Mouse (Mus musculus): ENCODE data around the gene Cltc. TPM values are rescaled to one million over a fixed set of nuclear protein-coding genes. Genes with fewer than 3 reads are reported as not detected.

Cltc gene
- polyA plus RNA-seq, 1 experiment from 2014 or later: 179 TPM

- no peaks in the 10 kb centered on the region for H3K9me3 ChIP-seq (replicated peaks)
- H3K27me3 ChIP-seq: no peaks in the 10 kb centered on the region
- no peak for ATAC-seq (ENCODE audit: low FRiP score)
- no peaks in the 10 kb centered on the region for H3K4me1 ChIP-seq
- no peak overlapping the region for H3K9ac ChIP-seq
- no peak overlapping the region for H3K4me3 ChIP-seq
- H3K27ac ChIP-seq: no peak overlapping the region
- 52% methylated on average over 3 of the region's 3 CpGs for WGBS
- H3K4me2 ChIP-seq (replicated peaks): no peak overlapping the region
- no peaks in the 10 kb centered on the region for H3K36me3 ChIP-seq
Observed at GRCm38 (mm10) chr11:86653446-86653845, 103.9 kb downstream of the Cltc start.

DNA sequence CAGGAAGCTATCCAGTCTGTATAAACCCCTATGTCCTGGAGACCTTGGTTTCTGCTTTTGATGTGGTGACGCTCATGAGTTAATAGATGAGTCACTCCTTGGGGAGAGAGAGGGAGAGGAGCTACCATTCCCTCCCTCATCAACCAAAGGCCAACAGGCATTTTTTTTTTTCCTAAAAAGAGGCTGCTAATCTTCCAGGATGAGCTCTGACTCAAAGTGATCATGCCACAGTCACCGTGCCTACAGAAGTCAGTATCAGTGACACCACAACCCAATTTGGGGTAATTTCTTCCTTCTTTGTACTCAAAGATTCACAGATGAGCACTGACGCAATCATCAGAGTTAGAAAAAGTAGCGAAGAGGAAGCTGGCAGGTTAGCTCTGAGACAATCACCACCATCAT lies 104.8 kb downstream of the Cltc start:
- H3K4me3 ChIP-seq: no peak overlapping the region
- H3K4me1 ChIP-seq: no peaks in the 10 kb centered on the region
- H3K9me3 ChIP-seq (replicated peaks): no peaks in the 10 kb centered on the region
- no peak for ATAC-seq (ENCODE audit: low FRiP score)
- no peaks in the 10 kb centered on the region for H3K36me3 ChIP-seq
- H3K27me3 ChIP-seq: no peaks in the 10 kb centered on the region
- no peak overlapping the region for H3K4me2 ChIP-seq (replicated peaks)
- 93% methylated on average over 4 of the region's 4 CpGs for WGBS
- H3K9ac ChIP-seq: no peak overlapping the region
- H3K27ac ChIP-seq: no peak overlapping the region

DNA sequence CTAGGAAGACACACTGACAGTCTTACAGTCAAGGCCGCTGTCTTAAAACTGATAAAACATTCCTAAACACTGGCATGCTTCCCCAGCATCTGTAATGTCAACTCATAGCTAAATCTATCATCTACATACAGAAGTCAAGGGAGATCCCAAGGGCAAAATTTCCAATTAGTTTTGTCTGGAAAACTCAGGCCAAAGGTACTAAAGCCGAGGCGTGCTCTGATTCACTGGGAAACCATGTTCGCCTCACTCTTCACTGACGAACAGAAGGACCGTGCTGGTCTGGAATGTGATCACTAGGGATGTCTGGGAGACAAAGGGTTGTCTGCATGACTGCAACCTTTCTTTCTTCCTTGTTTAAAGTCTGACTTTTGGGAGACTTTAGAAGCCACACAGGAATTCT lies 106.7 kb downstream of the Cltc start:
- WGBS: 44% methylated on average over 6 of the region's 6 CpGs
- no peak for ATAC-seq (ENCODE audit: low FRiP score)
- 0 out of 2 replicates have a peak, but pooled peaks cover 2% of the 10 kb centered on the region for H3K4me1 ChIP-seq
- no peaks in the 10 kb centered on the region for H3K9me3 ChIP-seq (replicated peaks)
- H3K9ac ChIP-seq: no peak overlapping the region
- no peaks in the 10 kb centered on the region for H3K27me3 ChIP-seq
- no peak overlapping the region for H3K4me2 ChIP-seq (replicated peaks)
- H3K36me3 ChIP-seq: no peaks in the 10 kb centered on the region
- no peak overlapping the region for H3K27ac ChIP-seq
- H3K4me3 ChIP-seq: no peak overlapping the region

DNA sequence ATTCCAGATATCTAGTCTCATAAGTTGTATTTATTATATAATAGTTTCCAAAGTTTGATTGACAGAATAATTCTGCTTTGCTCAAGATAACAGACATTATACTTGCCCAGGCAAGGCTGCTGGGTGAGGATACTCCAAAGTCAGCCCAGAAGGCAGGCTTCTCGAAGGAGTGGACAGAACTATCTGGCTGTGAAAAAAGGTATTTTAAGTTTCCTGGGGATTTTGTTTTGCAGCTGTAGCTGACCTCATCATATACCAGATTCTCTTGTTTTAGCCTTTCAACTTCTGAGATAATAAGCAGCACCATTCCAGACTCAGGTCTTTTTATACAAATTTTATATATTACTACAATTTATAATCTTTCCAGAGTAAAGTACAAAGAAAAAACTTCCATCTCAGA lies 107.8 kb downstream of the Cltc start:
- no peak overlapping the region for H3K9ac ChIP-seq
- no peak overlapping the region for H3K27ac ChIP-seq
- H3K4me2 ChIP-seq (replicated peaks): no peak overlapping the region
- 85% methylated on average over 1 of the region's 1 CpGs for WGBS
- H3K4me1 ChIP-seq: 0 out of 2 replicates have a peak, but pooled peaks cover 2% of the 10 kb centered on the region
- ATAC-seq (ENCODE audit: low FRiP score): no peak
- H3K27me3 ChIP-seq: no peaks in the 10 kb centered on the region
- H3K36me3 ChIP-seq: no peaks in the 10 kb centered on the region
- H3K4me3 ChIP-seq: no peak overlapping the region
- no peaks in the 10 kb centered on the region for H3K9me3 ChIP-seq (replicated peaks)

- 79% methylated on average over 15 of the region's 15 CpGs for WGBS
Observed at GRCm38 (mm10) chr11:86647706-86648447, 109.5 kb downstream of the Cltc start.

GRCm38 (mm10) chr11:86646885-86647459 lies 110.4 kb downstream of the Cltc start:
- ATAC-seq (ENCODE audit: low FRiP score): no peak
- no peak overlapping the region for H3K27ac ChIP-seq
- no peaks in the 10 kb centered on the region for H3K27me3 ChIP-seq
- H3K9me3 ChIP-seq (replicated peaks): no peaks in the 10 kb centered on the region
- peaks cover 14% of the 10 kb centered on the region; the same call in 1 of the 2 replicates for H3K36me3 ChIP-seq
- no peak overlapping the region for H3K9ac ChIP-seq
- no peak overlapping the region for H3K4me2 ChIP-seq (replicated peaks)
- H3K4me3 ChIP-seq: no peak overlapping the region
- 0 out of 2 replicates have a peak, but pooled peaks cover 2% of the 10 kb centered on the region for H3K4me1 ChIP-seq
- 77% methylated on average over 3 of the region's 3 CpGs for WGBS

More at GRCm38 (mm10) chr11:86647706-86648447, 109.5 kb downstream of the Cltc start:
- H3K27ac ChIP-seq: no peak overlapping the region
- H3K4me1 ChIP-seq: 0 out of 2 replicates have a peak, but pooled peaks cover 2% of the 10 kb centered on the region
- no peak overlapping the region for H3K4me2 ChIP-seq (replicated peaks)
- H3K4me3 ChIP-seq: no peak overlapping the region
- no peak overlapping the region for H3K9ac ChIP-seq
- ATAC-seq (ENCODE audit: low FRiP score): no peak
- H3K27me3 ChIP-seq: no peaks in the 10 kb centered on the region
- no peaks in the 10 kb centered on the region for H3K9me3 ChIP-seq (replicated peaks)
- H3K36me3 ChIP-seq: 0 out of 2 replicates have a peak, but pooled peaks cover 8% of the 10 kb centered on the region

GRCm38 (mm10) chr11:86646136-86646834 lies 111.1 kb downstream of the Cltc start:
- ATAC-seq (ENCODE audit: low FRiP score): no peak
- Histone ChIP-seq H3K9ac (no peak overlapping the region), H3K27ac (no peak overlapping the region), H3K36me3 (peaks cover 17% of the 10 kb centered on the region; the same call in 1 of the 2 replicates), H3K4me1 (0 out of 2 replicates have a peak, but pooled peaks cover 2% of the 10 kb centered on the region), H3K27me3 (no peaks in the 10 kb centered on the region), H3K9me3 (replicated peaks) (no peaks in the 10 kb centered on the region), H3K4me3 (no peak overlapping the region), H3K4me2 (replicated peaks) (no peak overlapping the region)
- WGBS: 57% methylated on average over 7 of the region's 7 CpGs

DNA sequence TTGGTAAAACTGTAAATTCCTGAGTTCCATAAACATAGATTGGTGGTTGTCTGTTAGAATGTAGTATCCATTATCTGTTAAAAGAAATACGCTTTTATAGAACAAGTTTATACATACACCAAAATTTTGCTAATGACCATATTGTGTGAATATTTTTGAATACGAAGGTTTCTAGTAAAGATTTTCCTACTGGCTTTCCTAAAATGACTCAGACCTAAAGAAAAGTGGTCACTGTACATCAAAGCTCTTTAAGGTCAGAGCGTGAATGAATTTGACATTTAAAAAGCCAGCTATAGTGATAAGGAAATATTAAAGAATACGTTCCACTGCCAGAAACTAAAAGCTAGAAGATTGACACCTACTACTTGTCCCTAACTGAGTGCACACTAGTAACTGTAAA lies 112.8 kb downstream of the Cltc start:
- ATAC-seq (ENCODE audit: low FRiP score): no peak
- Histone ChIP-seq H3K27me3 (no peaks in the 10 kb centered on the region), H3K36me3 (peaks cover 21% of the 10 kb centered on the region; the same call in 1 of the 2 replicates), H3K27ac (no peak overlapping the region), H3K9me3 (replicated peaks) (no peaks in the 10 kb centered on the region), H3K4me2 (replicated peaks) (no peak overlapping the region), H3K4me3 (no peak overlapping the region), H3K4me1 (0 out of 2 replicates have a peak, but pooled peaks cover 2% of the 10 kb centered on the region), H3K9ac (no peak overlapping the region)
- 93% methylated on average over 4 of the region's 4 CpGs for WGBS

Other genes starting within 250 kb of the Cltc start
- gene Rps6kb1, start 212.8 kb downstream of the Cltc start, polyA plus RNA-seq (2016; fragmentation: Nextera tagmentation; extraction: Ambion mirVana): 67.3 and 76.2 TPM in 2 replicates
- 9.7 and 10.2 TPM in 2 replicates for gene Tubd1, start 212.6 kb downstream of the Cltc start, polyA plus RNA-seq (2016; fragmentation: Nextera tagmentation; extraction: Ambion mirVana)
- 89.6 and 90.0 TPM in 2 replicates for gene Vmp1, start 73.7 kb downstream of the Cltc start, polyA plus RNA-seq (2016; fragmentation: Nextera tagmentation; extraction: Ambion mirVana)
- gene Ptrh2, start 73.6 kb downstream of the Cltc start, polyA plus RNA-seq (2016; fragmentation: Nextera tagmentation; extraction: Ambion mirVana): 33.0 and 33.7 TPM in 2 replicates
- 38.7 and 39.0 TPM in 2 replicates for gene Dhx40, start 50.2 kb upstream of the Cltc start, polyA plus RNA-seq (2016; fragmentation: Nextera tagmentation; extraction: Ambion mirVana)
- 9.6 TPM in 2 replicates for gene Ypel2, start 236.1 kb upstream of the Cltc start, polyA plus RNA-seq (2016; fragmentation: Nextera tagmentation; extraction: Ambion mirVana)